Mouse (Mus musculus) small intestine, adult 2 months (tissue): Measurements from ENCODE around the gene Crlf1. TPM values are rescaled to one million over a fixed set of nuclear protein-coding genes. Genes with fewer than 3 reads are reported as not detected.
A peak's percentile ranks its signal among the peaks of the same experiment; 100 is the strongest.

Experiments used
- H3K27ac ChIP-seq: fragments of 200-500 bp; 2 replicates; pipeline ENCODE4 v1.5.1; 2012; ENCODE audit warnings: low read depth, low read length, control low read depth, inconsistent platforms; ENCODE audit not compliant: insufficient read depth
- H3K27me3 ChIP-seq: fragments of 200-500 bp; 2 replicates; pipeline ENCODE4 v1.6.1; 2012; ENCODE audit warnings: mild to moderate bottlenecking, moderate library complexity, low read length, inconsistent platforms; ENCODE audit not compliant: control insufficient read depth, insufficient read depth
- H3K36me3 ChIP-seq: fragments of 200-500 bp; 2 replicates; pipeline ENCODE4 v1.6.1; 2012; ENCODE audit warnings: mild to moderate bottlenecking, low read length, control low read depth, inconsistent platforms; ENCODE audit not compliant: control insufficient read depth, insufficient read depth
- H3K4me1 ChIP-seq: fragments of 200-500 bp; 2 replicates; pipeline ENCODE4 v1.6.1; 2012; ENCODE audit warnings: low read length, inconsistent platforms, mixed read lengths; ENCODE audit not compliant: control insufficient read depth, insufficient read depth, insufficient read length
- H3K4me3 ChIP-seq: fragments of 200-500 bp; 2 replicates; pipeline ENCODE4 v1.5.1; 2012; ENCODE audit warnings: low read depth, mild to moderate bottlenecking, control low read depth, inconsistent platforms, low read length, moderate library complexity
- CTCF ChIP-seq: fragments of 200-500 bp; IDR thresholded peaks from 2 replicates; pipeline ENCODE4 v1.5.1; 2012; ENCODE audit warnings: low read depth, mild to moderate bottlenecking, control low read depth, inconsistent platforms, low read length, moderate library complexity, mixed read lengths; ENCODE audit not compliant: insufficient replicate concordance, insufficient read length; ENCODE audit errors: extremely low read depth
- POLR2A ChIP-seq: fragments of 200-500 bp; IDR thresholded peaks from 2 replicates; pipeline ENCODE4 v1.6.1; 2012; ENCODE audit warnings: low read depth, mild to moderate bottlenecking, control low read depth, inconsistent platforms, low read length, moderate library complexity
- WGBS: fragments of 180-500 bp; shearing (Covaris S2); methylation state at CpG from one replicate; pipeline ENCODE4 v1.1.7; 2018; 5-methylcytosine and 5-hydroxymethylcytosine counted together
- polyA plus RNA-seq: library from polyadenylated mRNA; depleted of rRNA; stranded (reverse); fragments of >200 nt; gene quantifications from 2 replicates; pipeline ENCODE4 v1.2.3, GENCODE M21; 2012

The Crlf1 gene
- polyA plus RNA-seq, 1 experiment = 2.3 TPM

DNA sequence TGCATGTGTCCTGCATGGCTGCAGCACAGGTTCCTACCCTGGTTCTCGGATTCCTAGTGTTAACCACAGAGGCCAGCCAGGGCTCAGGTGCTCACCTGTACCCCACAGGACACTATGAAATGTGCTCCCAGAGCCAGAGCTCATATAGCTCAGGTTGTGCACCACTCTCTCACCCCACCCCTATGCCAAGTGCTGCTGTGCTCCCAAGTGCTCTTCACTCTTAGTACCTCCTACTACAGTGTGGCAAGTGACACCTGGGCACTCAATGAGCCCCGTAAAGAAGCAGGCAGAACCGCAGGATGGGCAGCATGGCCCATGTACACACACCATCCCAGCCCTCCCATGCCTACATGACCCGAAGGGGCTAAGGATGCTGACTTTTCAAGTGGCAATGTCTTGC is 24.2 kb upstream of the Crlf1 start:
- H3K36me3 ChIP-seq = no peaks in the 10 kb centered on the region; the same call in 1 of the 2 replicates
- H3K27me3 ChIP-seq = no peaks in the 10 kb centered on the region
- no peak overlapping the region for H3K4me3 ChIP-seq
- peaks cover 5% of the 10 kb centered on the region; the same call in 1 of the 2 replicates for H3K4me1 ChIP-seq
- WGBS = 85% methylated on average over 4 of the region's 4 CpGs
- TF ChIP-seq CTCF (no peak), POLR2A (no peak)
- no peak overlapping the region for H3K27ac ChIP-seq

- peak overlapping the region; percentile 28 for H3K27ac ChIP-seq
- TF ChIP-seq CTCF (no peak), POLR2A (no peak)
- WGBS = 29% methylated on average over 10 of the region's 10 CpGs
- peaks cover 5% of the 10 kb centered on the region; the same call in 1 of the 2 replicates for H3K4me1 ChIP-seq
- H3K36me3 ChIP-seq = no peaks in the 10 kb centered on the region; the same call in 1 of the 2 replicates
- H3K4me3 ChIP-seq = no peak overlapping the region
- H3K27me3 ChIP-seq = no peaks in the 10 kb centered on the region
These were observed 23.6 kb upstream of the Crlf1 start for GRCm38 (mm10) chr8:70469295-70469916.

- Histone ChIP-seq H3K36me3 (no peaks in the 10 kb centered on the region; the same call in 1 of the 2 replicates), H3K27ac (peak overlapping the region; percentile 28), H3K4me3 (no peak overlapping the region), H3K27me3 (no peaks in the 10 kb centered on the region), H3K4me1 (peaks cover 5% of the 10 kb centered on the region; the same call in 1 of the 2 replicates)
- 73% methylated on average over 2 of the region's 2 CpGs for WGBS
- TF ChIP-seq CTCF (no peak), POLR2A (no peak)
These were observed 23.0 kb upstream of the Crlf1 start for GRCm38 (mm10) chr8:70469938-70470337.

GRCm38 (mm10) chr8:70471856-70472255 is 21.1 kb upstream of the Crlf1 start:
- WGBS = 93% methylated on average over 7 of the region's 7 CpGs
- Histone ChIP-seq H3K27me3 (no peaks in the 10 kb centered on the region), H3K4me3 (no peak overlapping the region), H3K36me3 (no peaks in the 10 kb centered on the region), H3K4me1 (peaks cover 15% of the 10 kb centered on the region; the same call in 1 of the 2 replicates), H3K27ac (no peak overlapping the region)
- TF ChIP-seq POLR2A = no peak
- no peak for TF ChIP-seq CTCF

DNA sequence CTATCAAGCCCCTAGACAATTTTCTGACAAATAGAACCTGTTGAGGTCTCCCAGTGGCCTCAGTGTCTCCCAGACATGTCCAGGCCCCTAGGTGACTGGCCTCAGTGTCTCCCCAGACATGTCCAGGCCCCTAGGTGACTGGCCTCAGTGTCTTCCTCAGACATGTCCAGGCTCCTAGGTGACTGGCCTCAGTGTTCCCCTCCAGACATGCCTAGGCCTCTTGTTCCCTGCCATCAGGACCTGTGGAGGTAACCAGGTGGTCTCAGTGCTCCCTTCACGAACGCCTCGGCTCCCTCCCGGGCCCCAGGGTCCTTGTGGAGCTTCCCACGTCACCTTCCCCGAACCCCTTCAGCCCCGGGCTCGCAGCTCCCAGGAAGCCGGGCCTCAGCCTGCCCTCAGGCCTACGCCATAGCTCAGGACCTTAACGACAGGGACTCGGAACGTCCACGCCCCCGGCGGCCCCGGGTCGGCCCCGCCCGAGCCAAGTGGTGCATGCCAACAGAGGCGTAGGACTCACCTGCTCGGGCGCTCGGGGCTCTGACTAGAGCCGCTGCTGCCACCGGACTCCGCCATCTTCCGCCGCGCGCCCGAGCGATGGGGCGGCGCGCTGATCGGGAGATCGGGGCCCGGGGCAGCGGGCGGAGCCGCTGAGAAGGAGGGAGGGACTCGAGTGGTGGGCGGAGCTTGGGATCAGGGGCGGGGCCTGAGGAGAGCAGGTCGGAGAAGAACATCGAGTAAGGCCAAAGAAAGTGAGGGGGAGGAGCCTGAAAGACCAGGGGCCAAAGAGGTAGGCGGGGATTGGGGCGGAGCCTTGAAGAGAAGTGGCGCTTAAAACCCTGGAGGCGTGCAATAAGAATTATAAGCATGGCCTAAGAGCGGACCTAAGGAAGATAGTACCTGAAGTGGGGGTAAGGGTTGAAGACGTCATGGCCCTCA is 16.4 kb upstream of the Crlf1 start, which contains the start of gene Klhl26:
Gene Klhl26, minus strand, starts transcription at position 636 of the 936 bp plus-strand sequence.
- peak within 1 kb of the TSS; percentile 40 for H3K27ac ChIP-seq
- peak within 1 kb of the TSS; percentile 90 for H3K4me3 ChIP-seq
- TF ChIP-seq CTCF (no peak), POLR2A (peak; percentile 57)
- peaks cover 16% of the 10 kb centered on the region; the same call in 1 of the 2 replicates for H3K4me1 ChIP-seq
- no peaks in the 10 kb centered on the region for H3K36me3 ChIP-seq
- H3K27me3 ChIP-seq = no peaks in the 10 kb centered on the region
- WGBS = 1% methylated on average over 53 of the region's 53 CpGs

GRCm38 (mm10) chr8:70477269-70477982 is 15.5 kb upstream of the Crlf1 start:
- Histone ChIP-seq H3K27me3 (no peaks in the 10 kb centered on the region), H3K4me3 (peak overlapping the region; percentile 90), H3K4me1 (peaks cover 21% of the 10 kb centered on the region; the same call in 1 of the 2 replicates), H3K27ac (peak overlapping the region; percentile 40), H3K36me3 (no peaks in the 10 kb centered on the region)
- WGBS = 5% methylated on average over 21 of the region's 21 CpGs
- no peak for TF ChIP-seq POLR2A
- peak; percentile 17; the same call in 1 of the 2 replicates for TF ChIP-seq CTCF

GRCm38 (mm10) chr8:70481908-70482307 is 11.1 kb upstream of the Crlf1 start:
- Histone ChIP-seq H3K27ac (no peak overlapping the region), H3K27me3 (peaks cover 18% of the 10 kb centered on the region; the same call in 1 of the 2 replicates), H3K4me1 (peaks cover 11% of the 10 kb centered on the region; the same call in 1 of the 2 replicates), H3K4me3 (no peak overlapping the region), H3K36me3 (no peaks in the 10 kb centered on the region)
- TF ChIP-seq CTCF (no peak), POLR2A (no peak)
- 48% methylated on average over 3 of the region's 3 CpGs for WGBS
